Mouse (Mus musculus): ENCODE data around the gene Lhfp. TPM values are rescaled to one million over a fixed set of nuclear protein-coding genes. Genes with fewer than 3 reads are reported as not detected.

Lhfp gene
- polyA plus RNA-seq (2012; ENCODE audit: insufficient read depth, insufficient read length, missing spikeins): 0.68 and 1.0 TPM in 2 replicates

- TF ChIP-seq CTCF (IDR thresholded peaks at IDR 0.05; ENCODE audit: low read depth, low read length) (no peak), POLR2A (IDR thresholded peaks at IDR 0.05; ENCODE audit: borderline replicate concordance, low read depth, low read length) (no peak)
- Histone ChIP-seq H3K27ac (ENCODE audit: insufficient read depth, low read depth, low read length) (no peak within 1 kb of the TSS), H3K4me3 (ENCODE audit: insufficient read depth, low read length) (peak within 1 kb of the TSS; percentile 46), H3K4me1 (ENCODE audit: control insufficient read depth, insufficient read depth, low read length) (no peaks in the 10 kb centered on the region)
Observed at GRCm38 (mm10) chr3:53041411-53042239, at the start of gene Lhfp. TSS of gene Lhfp (plus strand) at chr3:53041528.

- TF ChIP-seq CTCF (IDR thresholded peaks at IDR 0.05; ENCODE audit: low read depth, low read length): no peak
- TF ChIP-seq POLR2A (IDR thresholded peaks at IDR 0.05; ENCODE audit: borderline replicate concordance, low read depth, low read length): no peak
- Histone ChIP-seq H3K27ac (ENCODE audit: insufficient read depth, low read depth, low read length) (no peak overlapping the region), H3K4me1 (ENCODE audit: control insufficient read depth, insufficient read depth, low read length) (no peaks in the 10 kb centered on the region), H3K4me3 (ENCODE audit: insufficient read depth, low read length) (no peak overlapping the region)
Observed at GRCm38 (mm10) chr3:52993296-52993695, 48.0 kb upstream of the Lhfp start.

- Histone ChIP-seq H3K27ac (ENCODE audit: insufficient read depth, low read depth, low read length) (no peak overlapping the region), H3K4me3 (ENCODE audit: insufficient read depth, low read length) (no peak overlapping the region), H3K4me1 (ENCODE audit: control insufficient read depth, insufficient read depth, low read length) (no peaks in the 10 kb centered on the region)
- peak; percentile 32; the same call in 1 of the 2 replicates for TF ChIP-seq CTCF (IDR thresholded peaks at IDR 0.05; ENCODE audit: low read depth, low read length)
- TF ChIP-seq POLR2A (IDR thresholded peaks at IDR 0.05; ENCODE audit: borderline replicate concordance, low read depth, low read length): no peak
Observed at GRCm38 (mm10) chr3:52994666-52995065, 46.7 kb upstream of the Lhfp start.

GRCm38 (mm10) chr3:52996635-52997034 lies 44.7 kb upstream of the Lhfp start:
- Histone ChIP-seq H3K4me1 (ENCODE audit: control insufficient read depth, insufficient read depth, low read length) (0 out of 2 replicates have a peak, but pooled peaks cover 2% of the 10 kb centered on the region), H3K27ac (ENCODE audit: insufficient read depth, low read depth, low read length) (no peak overlapping the region), H3K4me3 (ENCODE audit: insufficient read depth, low read length) (no peak overlapping the region)
- TF ChIP-seq CTCF (IDR thresholded peaks at IDR 0.05; ENCODE audit: low read depth, low read length) (no peak), POLR2A (IDR thresholded peaks at IDR 0.05; ENCODE audit: borderline replicate concordance, low read depth, low read length) (no peak)

- Histone ChIP-seq H3K4me3 (ENCODE audit: insufficient read depth, low read length) (no peak overlapping the region), H3K27ac (ENCODE audit: insufficient read depth, low read depth, low read length) (no peak overlapping the region), H3K4me1 (ENCODE audit: control insufficient read depth, insufficient read depth, low read length) (0 out of 2 replicates have a peak, but pooled peaks cover 2% of the 10 kb centered on the region)
- no peak for TF ChIP-seq POLR2A (IDR thresholded peaks at IDR 0.05; ENCODE audit: borderline replicate concordance, low read depth, low read length)
- no peak for TF ChIP-seq CTCF (IDR thresholded peaks at IDR 0.05; ENCODE audit: low read depth, low read length)
Observed at GRCm38 (mm10) chr3:52997381-52997780, 43.9 kb upstream of the Lhfp start.

- TF ChIP-seq CTCF (IDR thresholded peaks at IDR 0.05; ENCODE audit: low read depth, low read length): no peak
- no peak for TF ChIP-seq POLR2A (IDR thresholded peaks at IDR 0.05; ENCODE audit: borderline replicate concordance, low read depth, low read length)
- Histone ChIP-seq H3K4me1 (ENCODE audit: control insufficient read depth, insufficient read depth, low read length) (0 out of 2 replicates have a peak, but pooled peaks cover 2% of the 10 kb centered on the region), H3K27ac (ENCODE audit: insufficient read depth, low read depth, low read length) (no peak overlapping the region), H3K4me3 (ENCODE audit: insufficient read depth, low read length) (no peak overlapping the region)
Observed at GRCm38 (mm10) chr3:52999016-52999744, 42.1 kb upstream of the Lhfp start.

GRCm38 (mm10) chr3:52999996-53000395 lies 41.3 kb upstream of the Lhfp start:
- Histone ChIP-seq H3K27ac (ENCODE audit: insufficient read depth, low read depth, low read length) (no peak overlapping the region), H3K4me1 (ENCODE audit: control insufficient read depth, insufficient read depth, low read length) (0 out of 2 replicates have a peak, but pooled peaks cover 2% of the 10 kb centered on the region), H3K4me3 (ENCODE audit: insufficient read depth, low read length) (no peak overlapping the region)
- TF ChIP-seq POLR2A (IDR thresholded peaks at IDR 0.05; ENCODE audit: borderline replicate concordance, low read depth, low read length): no peak
- TF ChIP-seq CTCF (IDR thresholded peaks at IDR 0.05; ENCODE audit: low read depth, low read length): no peak

GRCm38 (mm10) chr3:53002076-53002475 lies 39.3 kb upstream of the Lhfp start:
- H3K4me1 ChIP-seq (ENCODE audit: control insufficient read depth, insufficient read depth, low read length): 0 out of 2 replicates have a peak, but pooled peaks cover 2% of the 10 kb centered on the region
- no peak overlapping the region for H3K27ac ChIP-seq (ENCODE audit: insufficient read depth, low read depth, low read length)
- TF ChIP-seq POLR2A (IDR thresholded peaks at IDR 0.05; ENCODE audit: borderline replicate concordance, low read depth, low read length) (no peak), CTCF (IDR thresholded peaks at IDR 0.05; ENCODE audit: low read depth, low read length) (no peak)
- H3K4me3 ChIP-seq (ENCODE audit: insufficient read depth, low read length): no peak overlapping the region

- no peak overlapping the region for H3K27ac ChIP-seq (ENCODE audit: insufficient read depth, low read depth, low read length)
- TF ChIP-seq CTCF (IDR thresholded peaks at IDR 0.05; ENCODE audit: low read depth, low read length): no peak
- no peak for TF ChIP-seq POLR2A (IDR thresholded peaks at IDR 0.05; ENCODE audit: borderline replicate concordance, low read depth, low read length)
Observed at GRCm38 (mm10) chr3:53004406-53005114, 36.8 kb upstream of the Lhfp start.

More at GRCm38 (mm10) chr3:53004406-53005114, 36.8 kb upstream of the Lhfp start:
- Histone ChIP-seq H3K4me3 (ENCODE audit: insufficient read depth, low read length) (no peak overlapping the region), H3K4me1 (ENCODE audit: control insufficient read depth, insufficient read depth, low read length) (0 out of 2 replicates have a peak, but pooled peaks cover 2% of the 10 kb centered on the region)
